Mouse (Mus musculus) heart, embryonic 14.5 days (tissue): ENCODE results near the gene Grid1. TPM values are rescaled to one million over a fixed set of nuclear protein-coding genes. Genes with fewer than 3 reads are reported as not detected.

Experiments
- ATAC-seq: fragments of 200-750 bp; cut with Nextera tagmentation; 2 replicates; pipeline ENCODE4 v1.8.0; 2017; ENCODE audit warnings: low read depth, moderate TSS enrichment; ENCODE audit not compliant: insufficient number of reproducible peaks, insufficient read depth, low FRiP score
- H3K27ac ChIP-seq, 2 experiments: fragments of 200-500 bp in 1 of 2; fragments of 300-500 bp in 1 of 2; sonication (generic) in 1 of 2; replicated peaks in 1 of 2; 2 replicates each; pipeline ENCODE4 v1.5.1; 2012 to 2014; ENCODE audit warnings: low read depth in 2 of 2, low read length in 2 of 2, control low read depth in 1 of 2, mild to moderate bottlenecking in 1 of 2, mixed read lengths in 1 of 2; ENCODE audit not compliant: control insufficient read depth in 1 of 2, insufficient read depth in 1 of 2
- H3K27me3 ChIP-seq: fragments of 300-500 bp; sonication (generic); 2 replicates; pipeline ENCODE4 v1.6.1; 2014; ENCODE audit warnings: mild to moderate bottlenecking, low read length, control low read depth; ENCODE audit not compliant: control insufficient read depth, insufficient read depth
- H3K36me3 ChIP-seq: fragments of 300-500 bp; sonication (generic); 2 replicates; pipeline ENCODE4 v1.6.1; 2014; ENCODE audit warnings: mild to moderate bottlenecking, control low read depth, low read length, mixed read lengths; ENCODE audit not compliant: control insufficient read depth, insufficient read depth
- H3K4me1 ChIP-seq, 2 experiments: fragments of 200-500 bp in 1 of 2; fragments of 300-500 bp in 1 of 2; sonication (generic) in 1 of 2; 2 replicates each; pipeline ENCODE4 v1.6.1; 2012 to 2014; ENCODE audit warnings: low read length in 2 of 2, control low read depth in 1 of 2, mixed read lengths in 1 of 2; ENCODE audit not compliant: control insufficient read depth in 2 of 2, insufficient read depth in 2 of 2
- H3K4me2 ChIP-seq: fragments of 300-500 bp; sonication (generic); 2 replicates; pipeline ENCODE4 v1.6.1; 2014; ENCODE audit warnings: mild to moderate bottlenecking, low read length
- H3K4me3 ChIP-seq, 2 experiments: fragments of 200-500 bp in 1 of 2; fragments of 300-500 bp in 1 of 2; sonication (generic) in 1 of 2; 2 replicates each; pipeline ENCODE4 v1.5.1; 2012 to 2014; ENCODE audit warnings: low read length in 2 of 2, mild to moderate bottlenecking in 2 of 2, control low read depth in 1 of 2, low read depth in 1 of 2, moderate library complexity in 1 of 2; ENCODE audit not compliant: control insufficient read depth in 1 of 2, insufficient read depth in 1 of 2
- H3K9ac ChIP-seq: fragments of 300-500 bp; sonication (generic); 2 replicates; pipeline ENCODE4 v1.6.1; 2014; ENCODE audit warnings: mild to moderate bottlenecking, low read length
- H3K9me3 ChIP-seq: fragments of 300-500 bp; sonication (generic); 2 replicates; pipeline ENCODE4 v1.6.1; 2016; ENCODE audit warnings: low read length, control low read depth; ENCODE audit not compliant: control insufficient read depth
- WGBS: fragments of 180-500 bp; shearing (Covaris S2); extraction: QIAGEN DNeasy Blood & Tissue Kit; methylation state at CpG from one replicate; pipeline ENCODE4 v1.1.7; 2014; 5-methylcytosine and 5-hydroxymethylcytosine counted together
- polyA plus RNA-seq: library from polyadenylated mRNA; unstranded; fragments of >200 nt; fragmentation: Nextera tagmentation; extraction: Ambion mirVana; gene quantifications from 2 replicates; pipeline ENCODE4 v1.2.1, GENCODE M21; 2014

The Grid1 gene
- polyA plus RNA-seq, 1 experiment from 2014 or later, result 0.46 TPM

DNA sequence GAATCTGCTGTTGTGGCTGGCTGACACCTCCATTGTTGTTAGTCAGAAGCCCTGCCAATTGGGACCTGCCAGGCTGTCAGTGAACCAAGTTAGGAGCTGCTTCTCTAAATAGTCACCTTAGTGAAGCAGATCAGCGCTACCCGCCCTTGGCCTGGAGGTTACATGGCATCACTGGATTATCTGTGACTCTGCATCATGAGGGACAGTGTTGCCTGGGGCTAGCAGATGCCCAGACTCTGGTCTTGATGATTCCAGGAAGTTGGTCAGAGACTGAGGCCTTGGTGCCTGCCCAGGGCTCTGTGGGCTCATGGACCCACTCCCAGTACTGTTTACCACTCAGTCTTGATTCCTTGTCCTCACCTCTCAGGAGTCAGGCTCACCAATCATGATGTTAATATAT, 209.7 kb downstream of the Grid1 start:
- no peak for ATAC-seq
- WGBS, result 93% methylated on average over 2 of the region's 2 CpGs
- Histone ChIP-seq H3K9ac (no peak overlapping the region), H3K36me3 (no peaks in the 10 kb centered on the region), H3K4me3 (no peak overlapping the region), H3K9me3 (no peaks in the 10 kb centered on the region), H3K4me2 (no peak overlapping the region), H3K4me1 (no peaks in the 10 kb centered on the region), H3K27me3 (no peaks in the 10 kb centered on the region), H3K27ac (no peak overlapping the region)

DNA sequence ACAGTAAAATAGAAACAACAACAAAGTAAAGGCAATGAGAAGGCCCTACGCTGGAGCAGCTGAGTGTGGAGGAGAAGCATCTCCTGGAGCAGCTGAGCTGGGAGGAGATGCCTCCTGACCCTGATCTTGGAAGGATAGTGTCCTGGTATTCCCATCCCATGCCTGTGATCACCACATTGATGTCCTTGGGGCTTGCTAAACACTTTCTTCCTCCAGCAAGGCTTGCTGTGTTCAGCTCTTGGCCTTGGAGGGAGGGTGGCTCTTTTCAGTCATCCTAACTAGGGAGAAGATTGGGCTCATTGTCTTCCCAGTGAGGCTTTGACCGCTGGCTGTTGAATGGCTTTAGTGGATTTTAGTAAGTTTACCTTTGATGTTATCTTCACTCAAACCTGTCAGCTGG, 210.4 kb downstream of the Grid1 start:
- Histone ChIP-seq H3K4me1 (no peaks in the 10 kb centered on the region), H3K4me2 (no peak overlapping the region), H3K4me3 (no peak overlapping the region), H3K36me3 (no peaks in the 10 kb centered on the region), H3K27me3 (no peaks in the 10 kb centered on the region), H3K9me3 (no peaks in the 10 kb centered on the region), H3K9ac (no peak overlapping the region), H3K27ac (no peak overlapping the region)
- 63% methylated on average over 2 of the region's 2 CpGs for WGBS
- no peak for ATAC-seq

DNA sequence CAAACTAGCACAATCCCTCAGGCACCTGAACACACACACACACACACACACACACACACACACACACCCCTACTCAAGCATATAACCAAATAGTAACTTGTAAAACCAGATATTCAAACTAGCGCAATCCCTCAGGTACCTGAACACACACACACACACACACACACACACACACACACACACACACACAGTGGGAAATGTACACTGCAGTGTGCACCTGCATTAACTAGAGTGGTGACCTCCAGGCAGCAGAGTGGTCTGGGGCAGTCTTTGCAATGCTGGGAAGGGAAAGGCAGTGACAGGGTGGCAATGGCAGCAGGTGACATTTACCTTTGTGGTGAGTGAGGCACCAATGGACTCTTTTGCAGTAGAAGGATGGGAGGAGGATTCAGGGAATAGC, 212.4 kb downstream of the Grid1 start:
- no peaks in the 10 kb centered on the region for H3K9me3 ChIP-seq
- no peak for ATAC-seq
- no peaks in the 10 kb centered on the region for H3K4me1 ChIP-seq
- no peaks in the 10 kb centered on the region for H3K36me3 ChIP-seq
- 86% methylated on average over 1 of the region's 1 CpGs for WGBS
- H3K4me2 ChIP-seq, result no peak overlapping the region
- H3K27ac ChIP-seq, result no peak overlapping the region
- H3K27me3 ChIP-seq, result no peaks in the 10 kb centered on the region
- no peak overlapping the region for H3K9ac ChIP-seq
- H3K4me3 ChIP-seq, result no peak overlapping the region

DNA sequence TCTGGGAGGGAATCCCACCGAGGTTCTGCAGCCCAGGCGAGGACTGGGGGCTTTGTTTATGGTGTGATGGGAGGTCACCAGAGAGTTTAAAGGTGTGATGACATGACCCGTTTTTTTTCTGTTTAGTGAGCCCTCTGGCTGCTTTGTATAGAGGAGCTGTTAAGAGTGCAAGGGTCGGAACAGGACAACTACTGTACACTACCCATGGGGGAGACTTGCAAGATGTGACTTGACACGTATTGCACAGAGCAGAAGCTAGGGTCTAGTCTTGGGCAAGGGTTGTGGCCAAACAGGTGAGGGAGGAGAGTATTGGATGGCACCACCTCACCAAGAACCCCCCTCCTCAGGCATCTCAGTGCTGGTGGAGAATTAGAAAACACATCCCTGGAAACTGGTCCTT, 224.4 kb downstream of the Grid1 start:
- Histone ChIP-seq H3K27ac (no peak overlapping the region), H3K36me3 (no peaks in the 10 kb centered on the region), H3K27me3 (no peaks in the 10 kb centered on the region), H3K9me3 (no peaks in the 10 kb centered on the region), H3K4me3 (no peak overlapping the region), H3K9ac (no peak overlapping the region), H3K4me2 (no peak overlapping the region), H3K4me1 (no peaks in the 10 kb centered on the region)
- ATAC-seq, result no peak
- 60% methylated on average over 5 of the region's 5 CpGs for WGBS

- no peak for ATAC-seq
- no peak overlapping the region for H3K4me2 ChIP-seq
- H3K27me3 ChIP-seq, result no peaks in the 10 kb centered on the region
- H3K9ac ChIP-seq, result no peak overlapping the region
- H3K9me3 ChIP-seq, result no peaks in the 10 kb centered on the region
- H3K4me1 ChIP-seq, result no peaks in the 10 kb centered on the region
- H3K36me3 ChIP-seq, result no peaks in the 10 kb centered on the region
- WGBS, result 79% methylated on average over 10 of the region's 10 CpGs
- H3K27ac ChIP-seq, result no peak overlapping the region
- no peak overlapping the region for H3K4me3 ChIP-seq
Measured at GRCm38 (mm10) chr14:35044918-35045698, 225.2 kb downstream of the Grid1 start.

DNA sequence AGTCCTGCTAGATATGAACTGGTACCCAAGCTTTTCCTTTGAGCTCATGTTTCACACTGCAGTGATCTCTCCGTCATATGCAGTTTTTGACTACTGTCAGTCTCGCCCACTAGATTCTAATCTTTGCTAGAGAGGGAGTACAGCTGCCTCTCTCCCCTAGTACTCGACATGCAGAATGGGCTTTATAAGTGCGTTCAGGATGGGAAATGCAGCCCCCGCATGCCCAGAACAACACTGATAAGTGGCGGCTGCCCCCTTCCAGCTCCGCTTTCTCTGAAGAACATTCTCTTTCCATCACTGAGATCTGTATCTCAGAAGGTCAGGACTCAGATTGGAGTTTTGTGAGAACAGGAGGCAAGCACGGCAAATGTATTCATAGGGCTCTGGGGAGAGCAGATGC, 229.3 kb downstream of the Grid1 start:
- ATAC-seq, result no peak
- Histone ChIP-seq H3K4me1 (no peaks in the 10 kb centered on the region), H3K9ac (no peak overlapping the region), H3K36me3 (no peaks in the 10 kb centered on the region), H3K27ac (no peak overlapping the region), H3K4me2 (no peak overlapping the region), H3K27me3 (no peaks in the 10 kb centered on the region), H3K4me3 (no peak overlapping the region), H3K9me3 (no peaks in the 10 kb centered on the region)
- WGBS, result 54% methylated on average over 8 of the region's 8 CpGs

- H3K9ac ChIP-seq, result no peak overlapping the region
- no peak overlapping the region for H3K4me2 ChIP-seq
- no peaks in the 10 kb centered on the region for H3K4me1 ChIP-seq
- no peaks in the 10 kb centered on the region for H3K9me3 ChIP-seq
- WGBS, result 75% methylated on average over 3 of the region's 3 CpGs
- no peaks in the 10 kb centered on the region for H3K27me3 ChIP-seq
- H3K27ac ChIP-seq, result no peak overlapping the region
- no peaks in the 10 kb centered on the region for H3K36me3 ChIP-seq
- H3K4me3 ChIP-seq, result no peak overlapping the region
- no peak for ATAC-seq
Measured at GRCm38 (mm10) chr14:35054139-35054538, 234.2 kb downstream of the Grid1 start.

GRCm38 (mm10) chr14:35074636-35075035, 254.7 kb downstream of the Grid1 start:
- H3K4me2 ChIP-seq, result no peak overlapping the region
- H3K9me3 ChIP-seq, result no peaks in the 10 kb centered on the region
- ATAC-seq, result no peak
- H3K9ac ChIP-seq, result no peak overlapping the region
- H3K4me3 ChIP-seq, result no peak overlapping the region
- H3K27me3 ChIP-seq, result no peaks in the 10 kb centered on the region
- WGBS, result 67% methylated on average over 6 of the region's 6 CpGs
- no peak overlapping the region for H3K27ac ChIP-seq
- no peaks in the 10 kb centered on the region for H3K4me1 ChIP-seq
- H3K36me3 ChIP-seq, result no peaks in the 10 kb centered on the region
